8 mouse cellular contexts compared by ENCODE assay signal in the genomic region with DNA sequence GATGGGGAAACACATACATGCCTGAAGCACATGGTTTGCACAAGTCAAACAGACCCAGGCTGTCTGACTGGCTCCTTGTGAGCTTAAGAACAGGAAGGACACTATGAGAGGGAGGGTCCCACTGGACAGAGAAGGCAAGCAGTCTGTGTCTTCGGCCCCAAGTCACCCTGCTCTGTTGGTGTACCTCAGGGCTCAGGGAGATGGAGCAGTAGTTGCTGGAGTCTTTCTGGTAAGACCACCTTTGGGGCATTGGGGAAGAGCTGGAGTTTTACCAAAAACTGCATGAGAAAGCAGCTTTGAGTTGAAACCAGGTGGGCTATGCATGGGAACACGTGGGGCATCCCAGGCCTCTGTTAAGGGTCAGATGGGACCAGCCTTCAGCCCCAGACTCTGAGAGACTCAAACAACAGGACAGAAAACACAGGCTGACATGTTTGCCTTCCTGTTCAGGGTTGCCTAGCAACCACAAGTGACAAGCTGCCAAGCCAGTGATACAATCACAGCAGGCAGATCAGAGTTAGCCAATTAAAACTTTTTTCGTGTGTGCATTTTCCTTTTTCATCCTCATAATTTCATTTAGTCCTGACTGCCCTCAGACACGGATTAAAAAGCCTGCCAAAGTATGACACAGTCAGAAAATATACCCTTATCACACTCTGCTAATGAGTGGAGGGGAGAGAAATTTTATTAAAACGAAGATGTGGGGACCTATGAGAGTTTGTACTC.
A peak's percentile ranks its signal among the peaks of the same experiment; 100 is the strongest.
DNase-seq lines count a peak whose midpoint lies in the region; ATAC-seq lines count a peak whose summit lies in the region.

No protein-coding gene starts in this region.

- H3K4me2 ChIP-seq in forebrain, embryonic 15.5 days (replicated peaks): no peak overlapping the region
- H3K4me2 ChIP-seq in hindbrain, embryonic 15.5 days: peak overlapping the region; percentile 19; the same call in 1 of the 2 replicates
- H3K4me2 ChIP-seq in neural tube, embryonic 11.5 days (ENCODE audit: low read depth): no peak overlapping the region

- 6% methylated on average over 5 of the region's 5 CpGs for WGBS in forebrain, embryonic 15.5 days
- 8% methylated on average over 5 of the region's 5 CpGs for WGBS in hindbrain, embryonic 15.5 days
- 26% methylated on average over 5 of the region's 5 CpGs for WGBS in neural tube, embryonic 11.5 days

- H3K27ac ChIP-seq in forebrain, embryonic 15.5 days (replicated peaks): peak overlapping the region; percentile 65
- peak overlapping the region; percentile 61; the same call in 1 of the 2 replicates for H3K27ac ChIP-seq in hindbrain, embryonic 15.5 days (replicated peaks)
- no peak overlapping the region for H3K27ac ChIP-seq in neural tube, embryonic 11.5 days (ENCODE audit: low read depth, low read length)

- ATAC-seq in forebrain, embryonic 15.5 days (replicated peaks): peak; percentile 96
- ATAC-seq in hindbrain, embryonic 15.5 days (ENCODE audit: low FRiP score, low read depth): peak; percentile 90
- ATAC-seq in neural tube, embryonic 11.5 days (ENCODE audit: insufficient read depth, low FRiP score, low TSS enrichment): peak; percentile 94

- H3K4me1 ChIP-seq in forebrain, embryonic 15.5 days: peaks cover 29% of the 10 kb centered on the region
- peaks cover 27% of the 10 kb centered on the region for H3K4me1 ChIP-seq in hindbrain, embryonic 15.5 days (replicated peaks)
- peaks cover 8% of the 10 kb centered on the region for H3K4me1 ChIP-seq in neural tube, embryonic 11.5 days (ENCODE audit: control insufficient read depth, insufficient read depth, low read length)

- DNase-seq in adrenal gland, adult (ENCODE audit: inconsistent age in 2 of 2, low spot score in 1 of 2): peak; percentile 12 to 50
- no peak for DNase-seq in adrenal gland, postnatal 25 days
- DNase-seq in adrenal gland, postnatal 36 days: peak; percentile 7 to 11
- DNase-seq in left cerebral cortex, postnatal 25 days (ENCODE audit: low spot score in 2 of 2): peak; percentile 59 to 80
- peak; percentile 62 for DNase-seq in neural tube, embryonic 11.5 days (ENCODE audit: low spot score)
- no peak for DNase-seq in spleen, postnatal 4 days (ENCODE audit: low spot score in 2 of 2)

- no peaks in the 10 kb centered on the region for H3K27me3 ChIP-seq in forebrain, embryonic 15.5 days
- no peaks in the 10 kb centered on the region for H3K27me3 ChIP-seq in hindbrain, embryonic 15.5 days
- H3K27me3 ChIP-seq in neural tube, embryonic 11.5 days (ENCODE audit: control insufficient read depth, insufficient read depth, low read length): no peaks in the 10 kb centered on the region

- no peak overlapping the region for H3K9ac ChIP-seq in forebrain, embryonic 15.5 days (replicated peaks)
- H3K9ac ChIP-seq in hindbrain, embryonic 15.5 days: no peak overlapping the region
- H3K9ac ChIP-seq in neural tube, embryonic 11.5 days (ENCODE audit: low read length): no peak overlapping the region

- H3K4me3 ChIP-seq in forebrain, embryonic 15.5 days: no peak overlapping the region
- H3K4me3 ChIP-seq in hindbrain, embryonic 15.5 days: no peak overlapping the region
- no peak overlapping the region for H3K4me3 ChIP-seq in neural tube, embryonic 11.5 days (ENCODE audit: low read depth, low read length)

- H3K36me3 ChIP-seq in forebrain, embryonic 15.5 days: no peaks in the 10 kb centered on the region
- H3K36me3 ChIP-seq in hindbrain, embryonic 15.5 days: no peaks in the 10 kb centered on the region
- H3K36me3 ChIP-seq in neural tube, embryonic 11.5 days (ENCODE audit: control insufficient read depth, insufficient read depth, low read length): no peaks in the 10 kb centered on the region

- intact Hi-C loops in left cerebral cortex, postnatal 25 days (cut with DNase I): no loop called here

- no peaks in the 10 kb centered on the region for H3K9me3 ChIP-seq in forebrain, embryonic 15.5 days
- no peaks in the 10 kb centered on the region for H3K9me3 ChIP-seq in hindbrain, embryonic 15.5 days
- no peaks in the 10 kb centered on the region for H3K9me3 ChIP-seq in neural tube, embryonic 11.5 days (ENCODE audit: control insufficient read depth, low read length)

Comparison
In these comparisons a context has a peak if more than half of its experiments do, and no peak if none do; other contexts are left out.
1. DNase-seq: peak in adrenal gland, adult (2 of 2), adrenal gland, postnatal 36 days (2 of 2), left cerebral cortex, postnatal 25 days (2 of 2) and neural tube, embryonic 11.5 days (single experiment); none in adrenal gland, postnatal 25 days (single experiment) and spleen, postnatal 4 days (0 of 2).
2. Peak in every context shown above with its lines, with median percentiles within 50 percentile points of each other: ATAC-seq.